Mouse (Mus musculus) megakaryocyte, embryonic 14.5 days (primary cell): ENCODE measurements at regions not wholly inside any gene's neighbourhood (a gene's known extent, or its start where the extent isn't known, plus 50 kb on each side); places are given as distances from the start of the nearest gene placed in this dataset.

Experiments
- H3K27me3 ChIP-seq: replicated peaks from 2 replicates; pipeline ENCODE3; 2012; ENCODE audit warnings: inconsistent platforms
- H3K36me3 ChIP-seq: replicated peaks from 2 replicates; pipeline ENCODE3; 2012; ENCODE audit warnings: low read length, inconsistent platforms, mixed read lengths
- H3K4me1 ChIP-seq: 2 replicates; pipeline ENCODE4 v1.6.1; 2012; ENCODE audit warnings: inconsistent platforms
- H3K4me3 ChIP-seq: replicated peaks from 2 replicates; pipeline ENCODE3; 2012; ENCODE audit warnings: moderate library complexity, mild to moderate bottlenecking, inconsistent platforms
- H3K9me3 ChIP-seq: 2 replicates; pipeline ENCODE4 v1.6.1; 2012; ENCODE audit warnings: inconsistent platforms
- FLI1 ChIP-seq: IDR thresholded peaks from 2 replicates; pipeline ENCODE4 v1.6.1; 2012; ENCODE audit warnings: low read length, inconsistent platforms, mixed read lengths
- GATA1 ChIP-seq: IDR thresholded peaks from 3 replicates; pipeline ENCODE4 v1.6.1; 2012; ENCODE audit warnings: mixed read lengths, low read length, inconsistent platforms, borderline replicate concordance

GRCm38 (mm10) chr2:114275536-114275935 is 74.3 kb upstream of the Zfp770 start:
- H3K4me1 ChIP-seq = no peaks in the 10 kb centered on the region
- H3K4me3 ChIP-seq = no peak overlapping the region
- H3K36me3 ChIP-seq = no peaks in the 10 kb centered on the region
- H3K9me3 ChIP-seq = no peaks in the 10 kb centered on the region
- no peaks in the 10 kb centered on the region for H3K27me3 ChIP-seq
- TF ChIP-seq FLI1 = no peak
- TF ChIP-seq GATA1 = no peak

GRCm38 (mm10) chr2:114260397-114261071 is 59.3 kb upstream of the Zfp770 start:
- Histone ChIP-seq H3K4me1 (peaks cover 11% of the 10 kb centered on the region), H3K9me3 (no peaks in the 10 kb centered on the region), H3K27me3 (no peaks in the 10 kb centered on the region), H3K36me3 (no peaks in the 10 kb centered on the region), H3K4me3 (peak overlapping the region; percentile 87)
- TF ChIP-seq FLI1 (no peak), GATA1 (no peak)

GRCm38 (mm10) chr2:114259539-114259938 is 58.3 kb upstream of the Zfp770 start:
- TF ChIP-seq FLI1 (no peak), GATA1 (no peak)
- Histone ChIP-seq H3K27me3 (no peaks in the 10 kb centered on the region), H3K9me3 (no peaks in the 10 kb centered on the region), H3K4me3 (no peak overlapping the region), H3K36me3 (no peaks in the 10 kb centered on the region), H3K4me1 (peaks cover 11% of the 10 kb centered on the region)
